Mouse (Mus musculus): ENCODE data around the gene Mapk3.
"Not testable (repeated sequence)": the region's sequence is repeated elsewhere in the genome, so short reads cannot be mapped to it uniquely, and the experiment has no call there.

Mapk3 gene

GRCm38 (mm10) chr7:126759672-126760390 lies 430 bp downstream of the Mapk3 start:
- DNase-seq (ENCODE audit: low spot score): no peak

GRCm38 (mm10) chr7:126760391-126760802 lies 996 bp downstream of the Mapk3 start:
- no peak for DNase-seq (ENCODE audit: low spot score)

GRCm38 (mm10) chr7:126760956-126761355 lies 1.6 kb downstream of the Mapk3 start:
- no peak for DNase-seq (ENCODE audit: low spot score)

GRCm38 (mm10) chr7:126761529-126762067 lies 2.2 kb downstream of the Mapk3 start:
- no peak for DNase-seq (ENCODE audit: low spot score)

GRCm38 (mm10) chr7:126762471-126763008 lies 3.1 kb downstream of the Mapk3 start:
- no peak for DNase-seq (ENCODE audit: low spot score)

GRCm38 (mm10) chr7:126765540-126765939 lies 6.1 kb downstream of the Mapk3 start:
- no peak for DNase-seq (ENCODE audit: low spot score)

GRCm38 (mm10) chr7:126766201-126766600 lies 6.8 kb downstream of the Mapk3 start, which contains the start of gene Gdpd3:
TSS of gene Gdpd3 (plus strand) at chr7:126766334.
- DNase-seq (ENCODE audit: low spot score): no peak

GRCm38 (mm10) chr7:126767001-126767400 lies 7.6 kb downstream of the Mapk3 start:
- no peak for DNase-seq (ENCODE audit: low spot score)

GRCm38 (mm10) chr7:126770784-126771183 lies 11.4 kb downstream of the Mapk3 start:
- DNase-seq (ENCODE audit: low spot score): no peak

- DNase-seq (ENCODE audit: low spot score): no peak
Measured at GRCm38 (mm10) chr7:126773351-126773750, 13.9 kb downstream of the Mapk3 start.

- no peak for DNase-seq (ENCODE audit: low spot score)
Measured at GRCm38 (mm10) chr7:126774463-126774862, 15.1 kb downstream of the Mapk3 start.

- no peak for DNase-seq (ENCODE audit: low spot score)
Measured at GRCm38 (mm10) chr7:126775185-126775977, 16.0 kb downstream of the Mapk3 start.

- no peak for DNase-seq (ENCODE audit: low spot score)
Measured at GRCm38 (mm10) chr7:126775978-126776234, 16.5 kb downstream of the Mapk3 start.

- peak; percentile 75 for DNase-seq (ENCODE audit: low spot score)
Measured at GRCm38 (mm10) chr7:126776598-126777057, 17.2 kb downstream of the Mapk3 start, which contains the start of gene Ypel3. TSS of gene Ypel3 (plus strand) at chr7:126776955.

- no peak for DNase-seq (ENCODE audit: low spot score)
Measured at GRCm38 (mm10) chr7:126777476-126777875, 18.1 kb downstream of the Mapk3 start.

- no peak for DNase-seq (ENCODE audit: low spot score)
Measured at GRCm38 (mm10) chr7:126778147-126778546, 18.7 kb downstream of the Mapk3 start.

GRCm38 (mm10) chr7:126779101-126779500 lies 19.7 kb downstream of the Mapk3 start:
- DNase-seq (ENCODE audit: low spot score): not testable (repeated sequence)

- DNase-seq (ENCODE audit: low spot score): no peak
Measured at GRCm38 (mm10) chr7:126779983-126780970, 20.9 kb downstream of the Mapk3 start.

- no peak for DNase-seq (ENCODE audit: low spot score)
Measured at GRCm38 (mm10) chr7:126780971-126781635, 21.7 kb downstream of the Mapk3 start, which contains the start of gene Tbx6. TSS of gene Tbx6 (plus strand) at chr7:126781483.

- no peak for DNase-seq (ENCODE audit: low spot score)
Measured at GRCm38 (mm10) chr7:126781661-126782370, 22.4 kb downstream of the Mapk3 start.
